In the genomic region with DNA sequence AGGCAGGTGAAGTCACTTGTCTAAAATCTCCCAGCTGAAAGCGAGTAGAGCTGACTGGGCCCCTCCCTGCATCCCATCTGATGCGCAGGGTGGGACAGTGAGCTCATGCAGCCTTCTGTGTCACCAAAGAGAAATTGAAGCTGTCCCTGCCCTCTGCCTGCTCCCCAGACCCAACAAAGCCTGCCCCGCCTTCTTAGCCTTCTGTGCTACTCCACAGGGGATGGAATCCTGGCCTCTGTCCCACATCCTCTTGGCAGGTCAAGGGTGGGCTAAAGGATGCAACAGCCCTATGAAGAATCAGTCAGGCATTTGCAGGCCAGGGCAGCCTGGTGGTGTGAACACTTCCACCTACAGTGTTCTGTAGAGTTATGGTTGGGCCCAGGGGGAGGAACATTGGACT, we compare ENCODE assay signal across 14 mouse cellular contexts. TPM values are rescaled to one million over a fixed set of nuclear protein-coding genes. Genes with fewer than 3 reads are reported as not detected.
DNase-seq lines count a peak whose midpoint lies in the region; ATAC-seq and TF ChIP-seq lines count a peak whose summit lies in the region.
"Had no signal": no experiment of that assay in that cellular context is flagged by ENCODE, and none has a peak within 500 bp of the region (broad histone marks: within the 10 kb centered on the region; RNA-seq: fewer than 3 reads in every experiment).

No protein-coding gene starts in this region.

- H3K4me1 ChIP-seq in heart, embryonic 13.5 days = peaks cover 26% of the 10 kb centered on the region
- peaks cover 20% of the 10 kb centered on the region for H3K4me1 ChIP-seq in heart, embryonic 12.5 days (replicated peaks)
- peaks cover 7% of the 10 kb centered on the region for H3K4me1 ChIP-seq in stomach, embryonic 16.5 days (ENCODE audit: control insufficient read depth, insufficient read depth, low read length)
- no peaks in the 10 kb centered on the region for H3K4me1 ChIP-seq in midbrain, embryonic 10.5 days

- H3K9me3 ChIP-seq in heart, embryonic 13.5 days = no peaks in the 10 kb centered on the region
- H3K9me3 ChIP-seq in heart, embryonic 12.5 days (replicated peaks) = no peaks in the 10 kb centered on the region
- no peaks in the 10 kb centered on the region for H3K9me3 ChIP-seq in stomach, embryonic 16.5 days (replicated peaks; ENCODE audit: control insufficient read depth, low read length)
- no peaks in the 10 kb centered on the region for H3K9me3 ChIP-seq in midbrain, embryonic 10.5 days (replicated peaks)

- H3K4me3 ChIP-seq in heart, embryonic 13.5 days = no peak overlapping the region
- no peak overlapping the region for H3K4me3 ChIP-seq in heart, embryonic 12.5 days
- no peak overlapping the region for H3K4me3 ChIP-seq in layer of hippocampus, adult 2 months
- H3K4me3 ChIP-seq in stomach, embryonic 16.5 days (replicated peaks; ENCODE audit: low read length) = no peak overlapping the region
- H3K4me3 ChIP-seq in midbrain, embryonic 10.5 days = no peak overlapping the region
- H3K4me3 ChIP-seq: myocyte had no signal

- TF ChIP-seq CTCF in layer of hippocampus, adult 2 months (conservative IDR thresholded peaks at IDR 0.05) = no peak

- 74% methylated on average over 3 of the region's 3 CpGs for WGBS in heart, embryonic 13.5 days
- 73% methylated on average over 3 of the region's 3 CpGs for WGBS in heart, embryonic 12.5 days
- WGBS in stomach, embryonic 16.5 days = 77% methylated on average over 3 of the region's 3 CpGs
- WGBS in midbrain, embryonic 10.5 days = 83% methylated on average over 3 of the region's 3 CpGs

- H3K4me2 ChIP-seq in heart, embryonic 13.5 days = no peak overlapping the region
- no peak overlapping the region for H3K4me2 ChIP-seq in heart, embryonic 12.5 days
- no peak overlapping the region for H3K4me2 ChIP-seq in stomach, embryonic 16.5 days (ENCODE audit: low read depth, low read length)
- H3K4me2 ChIP-seq: midbrain, embryonic 11.5 days had no signal

- no peaks in the 10 kb centered on the region for H3K27me3 ChIP-seq in heart, embryonic 13.5 days (replicated peaks)
- no peaks in the 10 kb centered on the region for H3K27me3 ChIP-seq in heart, embryonic 12.5 days (replicated peaks)
- H3K27me3 ChIP-seq in stomach, embryonic 16.5 days (ENCODE audit: control insufficient read depth, insufficient read depth, low read length) = no peaks in the 10 kb centered on the region
- no peaks in the 10 kb centered on the region for H3K27me3 ChIP-seq in midbrain, embryonic 10.5 days (ENCODE audit: low read depth, poor library complexity, severe bottlenecking)
- H3K27me3 ChIP-seq: CH12.LX had no signal

- no peak for DNase-seq in layer of hippocampus, adult 2 months (ENCODE audit: low spot score in 2 of 2)
- no peak for DNase-seq in layer of hippocampus, adult 9-11 months
- peak; percentile 46 for DNase-seq in NIH3T3 (ENCODE audit: low read depth)
- DNase-seq in midbrain, embryonic 10.5 days (ENCODE audit: low spot score) = no peak
- DNase-seq: right cerebral cortex, postnatal 25 days; thymus, postnatal 14 days had no signal

- ATAC-seq in heart, embryonic 13.5 days (ENCODE audit: extremely low read depth, insufficient number of reproducible peaks, low FRiP score, low TSS enrichment) = 0 out of 2 replicates have a peak, but pooled peaks have one; percentile 5
- no peak for ATAC-seq in heart, embryonic 12.5 days (ENCODE audit: insufficient number of reproducible peaks, low FRiP score)
- peak; percentile 38; the same call in 1 of the 2 replicates for ATAC-seq in stomach, embryonic 16.5 days (ENCODE audit: insufficient read depth, low FRiP score)

- H3K9ac ChIP-seq in heart, embryonic 13.5 days = no peak overlapping the region
- no peak overlapping the region for H3K9ac ChIP-seq in heart, embryonic 12.5 days
- no peak overlapping the region for H3K9ac ChIP-seq in stomach, embryonic 16.5 days (ENCODE audit: low read length)

- H3K27ac ChIP-seq in heart, embryonic 13.5 days (replicated peaks) = no peak overlapping the region
- no peak overlapping the region for H3K27ac ChIP-seq in heart, embryonic 12.5 days (ENCODE audit: poor library complexity, severe bottlenecking)
- 0 out of 2 replicates have a peak overlapping the region, but pooled peaks have one; percentile 10 for H3K27ac ChIP-seq in layer of hippocampus, adult 2 months
- peak overlapping the region; percentile 56; the same call in 1 of the 2 replicates for H3K27ac ChIP-seq in stomach, embryonic 16.5 days (ENCODE audit: low read length)
- no peak overlapping the region for H3K27ac ChIP-seq in midbrain, embryonic 10.5 days (replicated peaks)

- H3K36me3 ChIP-seq in heart, embryonic 13.5 days = peaks cover 40% of the 10 kb centered on the region
- H3K36me3 ChIP-seq in heart, embryonic 12.5 days = peaks cover 27% of the 10 kb centered on the region
- no peaks in the 10 kb centered on the region for H3K36me3 ChIP-seq in stomach, embryonic 16.5 days (ENCODE audit: control insufficient read depth, insufficient read depth, low read length)
- peaks cover 74% of the 10 kb centered on the region for H3K36me3 ChIP-seq in midbrain, embryonic 10.5 days

RNA-seq across cellular contexts. Expression of a gene that starts 41.2 kb away (rescaled TPM):
- polyA plus RNA-seq in heart, embryonic 13.5 days (2015; fragmentation: Nextera tagmentation; extraction: Ambion mirVana) = 119 and 136 TPM in 2 replicates
- polyA plus RNA-seq in heart, embryonic 12.5 days (2016; fragmentation: Nextera tagmentation; extraction: Ambion mirVana) = 120 and 123 TPM in 2 replicates
- 10 to 100 TPM; 50.2 to 66.0 TPM for total RNA-seq in layer of hippocampus, adult 2 months (2021)
- polyA plus RNA-seq in stomach, embryonic 16.5 days (2015; fragmentation: Nextera tagmentation; extraction: Ambion mirVana) = 148 and 153 TPM in 2 replicates
- 176 and 189 TPM in 2 replicates for polyA plus RNA-seq in midbrain, embryonic 10.5 days (2016; fragmentation: Nextera tagmentation; extraction: Ambion mirVana)

RNA-seq across cellular contexts. Expression of a gene that starts 43.5 kb away (rescaled TPM):
- polyA plus RNA-seq in heart, embryonic 13.5 days (2015; fragmentation: Nextera tagmentation; extraction: Ambion mirVana) = 1.3 and 1.8 TPM in 2 replicates
- 1.9 and 2.4 TPM in 2 replicates for polyA plus RNA-seq in heart, embryonic 12.5 days (2016; fragmentation: Nextera tagmentation; extraction: Ambion mirVana)
- total RNA-seq in layer of hippocampus, adult 2 months (2021) = 10 to 100 TPM; 17.7 to 18.0 TPM
- polyA plus RNA-seq in stomach, embryonic 16.5 days (2015; fragmentation: Nextera tagmentation; extraction: Ambion mirVana) = 10.9 and 12.1 TPM in 2 replicates
- 1.3 and 1.4 TPM in 2 replicates for polyA plus RNA-seq in midbrain, embryonic 10.5 days (2016; fragmentation: Nextera tagmentation; extraction: Ambion mirVana)

RNA-seq across cellular contexts. Expression of a gene that starts 44.2 kb away (rescaled TPM):
- polyA plus RNA-seq in heart, embryonic 13.5 days (2015; fragmentation: Nextera tagmentation; extraction: Ambion mirVana) = 3,771 and 4,285 TPM in 2 replicates
- 3,437 and 3,612 TPM in 2 replicates for polyA plus RNA-seq in heart, embryonic 12.5 days (2016; fragmentation: Nextera tagmentation; extraction: Ambion mirVana)
- not detected for total RNA-seq in layer of hippocampus, adult 2 months (2021)
- polyA plus RNA-seq in stomach, embryonic 16.5 days (2015; fragmentation: Nextera tagmentation; extraction: Ambion mirVana) = 0.59 and 12.9 TPM in 2 replicates
- 0.36 and 0.51 TPM in 2 replicates for polyA plus RNA-seq in midbrain, embryonic 10.5 days (2016; fragmentation: Nextera tagmentation; extraction: Ambion mirVana)
- total RNA-seq: CH12.LX; granulocyte monocyte progenitor cell, adult 5-6 weeks; left cerebral cortex, adult 18-20 months had no signal

RNA-seq across cellular contexts. Expression of a gene that starts 49.5 kb away (rescaled TPM):
- 31.2 and 33.3 TPM in 2 replicates for polyA plus RNA-seq in heart, embryonic 13.5 days (2015; fragmentation: Nextera tagmentation; extraction: Ambion mirVana)
- polyA plus RNA-seq in heart, embryonic 12.5 days (2016; fragmentation: Nextera tagmentation; extraction: Ambion mirVana) = 45.8 and 46.1 TPM in 2 replicates
- 1 to 10 TPM; 4.4 to 5.0 TPM for total RNA-seq in layer of hippocampus, adult 2 months (2021)
- 17.5 and 17.9 TPM in 2 replicates for polyA plus RNA-seq in stomach, embryonic 16.5 days (2015; fragmentation: Nextera tagmentation; extraction: Ambion mirVana)
- 30.9 and 33.9 TPM in 2 replicates for polyA plus RNA-seq in midbrain, embryonic 10.5 days (2016; fragmentation: Nextera tagmentation; extraction: Ambion mirVana)

Comparison
In these comparisons a context has a peak if more than half of its experiments do, and no peak if none do; other contexts are left out.
1. H3K27ac ChIP-seq: peak in layer of hippocampus, adult 2 months (single experiment) and stomach, embryonic 16.5 days (single experiment); none in heart, embryonic 13.5 days (single experiment), heart, embryonic 12.5 days (single experiment) and midbrain, embryonic 10.5 days (single experiment).
2. RNA of a gene that starts 44.2 kb away (polyA plus RNA-seq): 3,771 to 4,285 TPM in heart, embryonic 13.5 days and 3,437 to 3,612 TPM in heart, embryonic 12.5 days; 0.59 to 12.9 TPM in stomach, embryonic 16.5 days and 0.36 to 0.51 TPM in midbrain, embryonic 10.5 days; every median in the first group is over 100 times any median in the second.